Mouse (Mus musculus): ENCODE measurements at regions not wholly inside any gene's neighbourhood (a gene's known extent, or its start where the extent isn't known, plus 50 kb on each side); places are given as distances from the start of the nearest gene placed in this dataset.

DNA sequence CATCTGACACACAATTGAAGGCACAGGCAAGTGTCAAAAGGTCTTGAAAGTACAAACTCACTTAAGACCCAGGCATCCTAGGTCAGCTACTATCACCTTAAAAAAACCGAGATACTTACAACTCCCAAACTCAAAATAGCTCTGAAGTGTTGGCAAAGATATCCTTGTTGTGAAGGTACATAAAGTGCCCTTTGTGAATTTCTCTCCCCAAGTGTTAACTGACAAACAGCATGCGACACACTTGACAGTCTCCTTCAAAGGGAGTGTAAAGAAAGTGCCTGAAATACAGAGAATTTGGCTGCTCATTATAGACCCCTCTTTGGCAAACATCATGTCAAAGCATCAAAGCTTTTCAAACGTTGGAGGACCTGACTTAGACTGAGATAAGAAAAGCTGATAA lies 2634.2 kb downstream of the 9330182O14Rik start:
- no peak for DNase-seq

DNA sequence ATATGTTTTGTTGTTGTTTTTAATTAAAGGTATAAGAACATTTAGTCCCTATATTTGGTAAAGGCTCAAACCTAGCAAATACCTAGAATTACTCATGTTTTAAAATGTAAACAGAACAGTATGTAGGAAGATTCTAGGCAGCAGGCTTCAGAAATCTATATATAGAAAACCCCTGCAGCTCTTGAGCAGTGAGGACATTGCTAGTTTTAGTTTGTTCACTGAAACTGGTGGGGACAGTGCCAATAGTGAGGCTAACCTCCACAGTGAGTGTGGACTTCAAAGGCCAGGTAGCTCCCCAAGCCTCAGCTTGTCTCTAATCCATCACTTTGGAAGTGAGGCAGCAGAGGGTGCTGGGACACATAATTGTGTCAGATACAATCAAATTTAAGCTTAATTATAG lies 2645.7 kb downstream of the 9330182O14Rik start:
- no peak for DNase-seq

DNA sequence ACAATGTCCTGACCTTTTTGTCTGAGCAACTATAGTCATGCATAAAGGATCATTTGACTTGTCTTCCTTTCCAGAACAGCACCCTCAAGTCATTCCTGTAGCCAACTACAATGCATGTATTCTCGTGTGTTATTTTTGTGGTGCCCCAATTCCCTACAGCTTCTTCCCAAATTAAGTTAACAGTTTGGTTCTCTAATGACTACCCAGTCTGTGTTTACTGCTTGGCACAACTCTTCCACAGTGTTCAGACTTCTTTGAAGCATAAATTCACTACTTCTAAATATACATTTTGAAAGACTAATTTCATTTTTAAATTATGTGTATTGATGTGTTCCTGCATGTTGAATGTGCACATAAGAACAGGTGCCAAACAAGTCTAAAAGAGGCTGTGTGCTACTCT lies 2667.1 kb downstream of the 9330182O14Rik start:
- DNase-seq = no peak

DNA sequence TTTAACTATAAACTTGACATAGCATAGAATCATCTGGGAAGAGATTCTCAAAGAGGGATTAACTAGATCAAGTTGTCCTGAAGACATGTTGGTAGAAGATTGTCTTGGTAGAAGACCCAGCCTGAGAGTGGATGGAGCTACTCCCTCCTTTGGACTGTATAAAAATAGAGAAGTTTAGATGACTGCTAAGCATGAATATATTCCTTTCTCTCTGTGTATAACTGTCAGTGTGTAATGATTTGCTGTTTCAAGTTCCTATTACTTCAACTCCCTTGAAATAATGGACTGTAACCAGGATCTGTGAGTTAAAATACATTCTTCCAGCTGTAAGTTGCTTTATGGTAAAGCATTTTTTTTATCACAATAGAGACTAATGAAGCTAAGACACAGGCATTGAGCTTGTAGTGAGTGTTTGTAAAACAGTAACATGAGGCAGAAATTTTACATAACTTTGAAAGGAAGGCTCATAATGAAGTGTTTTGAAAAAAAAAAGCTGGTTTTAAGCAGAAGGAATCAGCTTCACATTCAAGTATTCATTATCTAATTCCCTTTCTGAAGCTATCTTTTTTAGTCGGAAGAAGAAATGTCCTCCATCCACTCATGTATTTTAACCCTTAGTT lies 2676.8 kb downstream of the 9330182O14Rik start:
- DNase-seq = no peak

DNA sequence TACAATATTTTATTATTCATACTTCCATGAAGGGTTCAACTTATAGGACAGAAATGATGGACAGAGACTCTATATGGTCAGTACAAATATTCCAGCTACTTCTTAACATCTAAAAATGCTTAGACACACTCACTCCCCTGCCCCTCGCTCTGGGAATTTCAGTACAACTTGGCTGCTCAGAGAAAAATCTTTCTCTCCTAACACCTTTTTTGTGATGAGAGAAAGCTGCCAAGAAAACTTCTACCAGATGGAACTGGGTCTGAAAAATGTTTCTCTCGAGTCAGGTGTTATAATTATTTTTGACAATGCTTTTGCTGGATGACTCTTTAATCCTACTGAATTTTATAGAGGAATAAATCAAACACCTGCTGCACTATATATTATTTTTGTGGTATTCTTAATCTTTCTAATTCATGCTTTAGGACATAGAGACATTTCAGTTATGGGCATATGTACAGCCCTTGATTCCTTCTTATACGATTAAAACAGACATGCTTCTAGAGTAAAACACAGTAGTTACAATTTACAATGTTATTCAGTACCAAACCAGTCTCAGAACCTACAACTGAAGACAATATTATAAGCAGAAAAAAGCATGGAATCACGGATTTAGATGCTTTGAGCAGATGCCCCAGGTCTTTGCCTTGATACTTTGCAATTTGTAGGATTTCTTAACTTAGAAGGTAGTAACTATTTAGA lies 2681.0 kb downstream of the 9330182O14Rik start:
- no peak for DNase-seq

DNA sequence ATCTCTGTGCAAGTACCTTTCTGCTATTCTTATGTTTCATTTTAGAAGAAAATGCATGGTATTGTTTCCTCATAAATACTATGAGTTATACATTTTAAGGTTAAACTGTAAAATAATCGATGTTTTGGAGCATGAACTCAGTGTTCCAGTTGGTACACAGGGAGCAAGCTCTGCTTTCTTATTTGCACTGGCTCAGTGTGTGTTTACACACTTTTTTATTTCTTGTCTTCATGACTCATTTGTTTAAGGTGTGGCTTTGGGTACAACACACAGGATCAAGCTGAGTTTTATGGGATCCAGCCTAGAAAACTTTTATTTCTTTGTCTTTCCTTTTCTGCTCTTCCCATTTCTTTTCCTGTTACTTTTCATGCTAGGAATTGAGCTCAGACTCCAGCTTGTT lies 2704.7 kb downstream of the 9330182O14Rik start:
- no peak for DNase-seq

DNA sequence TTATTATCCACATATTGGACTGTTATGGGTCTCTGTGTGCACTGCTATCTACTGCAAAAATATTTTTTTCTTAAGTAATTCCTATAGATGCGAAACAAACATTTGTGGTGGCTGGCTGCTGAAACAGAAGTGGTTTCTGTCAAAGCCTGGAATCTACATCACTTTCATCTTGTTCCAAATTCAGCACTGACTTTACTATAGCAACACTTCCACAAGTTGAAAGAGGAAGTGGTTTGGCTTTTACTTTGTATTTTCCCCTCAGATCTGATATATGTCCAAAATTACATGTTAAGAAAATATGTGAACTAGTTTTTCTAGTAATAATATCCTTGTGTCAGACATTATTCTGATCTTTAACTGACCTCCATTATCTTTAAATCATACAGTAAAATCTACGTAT lies 2715.8 kb downstream of the 9330182O14Rik start:
- DNase-seq = no peak

DNA sequence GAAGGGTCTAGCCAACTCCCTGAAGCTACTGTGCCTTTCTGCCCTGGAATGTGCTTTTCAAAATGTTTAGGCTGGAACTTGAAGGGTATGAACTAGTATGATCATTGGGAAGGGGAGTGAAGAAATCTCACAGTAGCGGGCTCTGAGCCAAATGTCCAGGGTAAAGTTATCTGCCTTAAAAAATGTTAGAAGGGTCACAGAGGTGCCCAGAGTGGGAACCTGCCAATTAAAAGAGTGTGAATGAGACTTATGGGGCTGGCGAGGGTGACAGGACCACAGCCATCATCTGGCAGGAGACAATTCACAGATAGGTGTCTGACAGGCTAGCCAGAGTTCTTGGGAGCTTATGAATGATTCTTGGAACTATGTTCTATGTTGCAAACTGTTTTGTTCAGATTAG lies 2738.3 kb downstream of the 9330182O14Rik start:
- DNase-seq = no peak

DNA sequence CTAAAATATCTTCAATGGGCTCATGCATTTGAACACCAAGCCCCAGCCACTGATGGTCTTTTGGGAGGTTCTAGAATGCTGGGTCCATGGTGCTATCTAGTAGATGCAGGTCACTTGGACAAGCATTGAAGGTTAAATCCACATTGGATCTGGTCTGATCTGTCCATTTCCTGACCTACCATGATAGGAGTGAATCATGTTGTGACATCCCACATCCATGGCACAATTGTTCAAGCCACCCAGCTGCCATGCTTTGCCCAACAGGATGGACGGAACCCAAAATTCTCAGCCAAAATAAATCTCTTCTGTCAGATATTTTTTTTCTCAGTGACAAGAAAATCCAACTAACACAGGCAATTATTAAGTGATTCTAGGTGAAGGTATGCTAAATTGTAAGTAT lies 2760.4 kb downstream of the 9330182O14Rik start:
- no peak for DNase-seq

DNA sequence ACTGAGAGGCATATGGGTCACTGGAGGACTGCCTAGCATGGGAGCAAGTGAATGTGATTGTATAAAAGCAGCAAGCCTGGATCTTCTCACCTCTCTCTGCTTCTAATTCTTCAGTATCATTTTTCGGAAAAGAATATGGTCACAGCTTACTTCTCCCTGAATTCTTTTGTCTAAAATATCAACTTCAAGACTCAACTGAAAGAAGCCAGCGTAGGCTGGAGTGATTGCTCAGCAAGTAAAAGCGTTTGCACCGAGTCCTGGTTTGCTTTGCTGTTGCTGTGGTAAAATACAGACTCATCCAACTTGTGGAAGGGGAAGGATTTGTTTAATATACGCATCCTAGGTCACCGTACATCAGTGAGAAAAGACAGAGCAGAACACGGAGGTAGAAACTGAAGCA lies 2765.9 kb downstream of the 9330182O14Rik start:
- DNase-seq = no peak

DNA sequence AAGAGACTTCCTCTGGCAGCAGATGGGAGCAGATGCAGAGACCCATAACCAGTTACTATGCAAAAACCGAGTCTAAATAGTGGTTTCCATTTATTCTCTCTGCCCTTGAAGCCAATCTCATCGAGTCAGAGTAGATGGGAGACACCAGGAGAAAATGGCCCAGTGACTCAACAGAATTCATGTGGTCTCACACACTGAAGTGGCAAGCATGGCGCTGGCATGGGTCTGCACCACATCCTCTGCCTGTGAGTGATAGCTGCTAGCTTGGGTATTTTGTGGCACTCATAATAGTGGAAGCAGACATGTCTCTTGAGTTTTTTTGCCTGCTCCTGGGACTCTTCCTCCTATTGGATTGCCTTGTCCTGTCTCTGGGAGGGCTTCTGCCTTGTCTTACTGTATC lies 2767.6 kb downstream of the 9330182O14Rik start:
- no peak for DNase-seq

DNA sequence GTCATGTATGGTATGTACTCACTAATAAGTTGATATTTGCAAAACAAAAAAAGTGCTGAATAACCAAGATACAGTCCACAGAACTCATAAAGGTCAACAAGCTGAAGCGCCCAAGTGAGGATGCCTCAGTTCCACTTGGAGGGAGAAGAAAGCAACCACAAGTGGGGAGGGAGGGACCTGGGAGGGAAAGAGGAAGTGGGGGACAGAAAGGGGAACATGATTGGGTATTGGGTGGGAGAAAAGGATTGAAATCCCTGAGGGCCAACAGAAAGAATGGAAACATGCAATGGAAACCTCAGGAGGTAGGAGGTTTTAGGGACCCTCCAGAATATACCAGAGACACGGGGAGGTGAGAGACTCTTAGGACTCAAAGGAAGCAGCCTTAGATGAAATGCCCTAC lies 2777.2 kb downstream of the 9330182O14Rik start:
- no peak for DNase-seq

DNA sequence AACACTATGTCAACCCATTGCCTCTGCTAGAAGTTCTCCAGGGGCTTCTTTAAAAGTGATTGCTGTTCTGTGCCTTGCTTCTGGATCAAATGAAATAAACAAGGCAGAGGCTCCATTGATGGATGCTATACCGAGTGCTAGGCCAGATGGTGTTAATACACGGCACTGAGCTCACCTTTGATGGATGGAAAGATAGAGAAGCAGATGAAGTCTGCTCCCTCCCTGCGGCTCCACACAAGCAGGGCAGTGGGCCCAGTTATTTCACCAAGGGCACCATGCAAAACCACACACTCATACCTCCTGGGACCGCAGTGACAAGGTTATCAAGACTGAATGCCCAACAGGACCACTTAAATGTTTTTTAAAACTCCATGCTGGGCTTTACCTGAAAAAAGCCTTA lies 2778.7 kb downstream of the 9330182O14Rik start:
- no peak for DNase-seq

DNA sequence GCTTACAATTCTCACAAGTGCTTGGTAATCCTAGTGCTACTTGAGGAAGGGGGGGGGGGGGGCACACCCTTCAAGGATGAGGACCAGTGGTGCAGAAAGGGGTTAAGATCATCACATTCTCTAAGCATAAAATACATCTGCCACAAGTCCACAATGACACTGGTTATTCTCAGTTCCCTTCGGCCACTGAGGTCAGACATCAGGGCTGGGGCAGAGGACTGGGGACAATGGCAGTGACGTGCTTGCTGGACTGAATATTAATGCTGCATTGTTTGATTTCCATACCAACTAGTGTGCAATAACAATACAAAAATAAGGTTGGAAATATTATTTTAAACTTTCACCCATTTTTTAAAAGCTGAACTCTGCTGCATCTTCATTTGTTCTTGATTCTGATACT lies 2779.1 kb downstream of the 9330182O14Rik start:
- no peak for DNase-seq

DNA sequence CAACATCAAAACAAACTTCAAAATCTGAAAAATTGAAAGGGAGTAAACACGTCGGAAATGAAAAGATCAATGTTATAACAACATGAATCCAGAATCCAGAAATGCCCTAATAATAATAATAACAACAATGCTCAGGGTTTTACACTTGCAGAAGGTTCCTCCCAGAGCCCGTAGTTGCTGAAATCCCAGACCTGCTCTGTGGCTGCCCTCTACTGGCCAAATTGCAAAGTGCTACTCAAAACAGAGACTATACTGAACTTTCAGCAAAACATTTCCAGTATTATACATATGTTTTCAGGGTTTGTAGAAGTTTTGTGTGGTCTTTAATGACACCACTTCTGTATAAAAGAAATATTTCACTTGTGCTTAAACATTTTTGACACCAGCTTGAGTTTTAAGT lies 2779.9 kb downstream of the 9330182O14Rik start:
- peak; percentile 48 for DNase-seq

DNA sequence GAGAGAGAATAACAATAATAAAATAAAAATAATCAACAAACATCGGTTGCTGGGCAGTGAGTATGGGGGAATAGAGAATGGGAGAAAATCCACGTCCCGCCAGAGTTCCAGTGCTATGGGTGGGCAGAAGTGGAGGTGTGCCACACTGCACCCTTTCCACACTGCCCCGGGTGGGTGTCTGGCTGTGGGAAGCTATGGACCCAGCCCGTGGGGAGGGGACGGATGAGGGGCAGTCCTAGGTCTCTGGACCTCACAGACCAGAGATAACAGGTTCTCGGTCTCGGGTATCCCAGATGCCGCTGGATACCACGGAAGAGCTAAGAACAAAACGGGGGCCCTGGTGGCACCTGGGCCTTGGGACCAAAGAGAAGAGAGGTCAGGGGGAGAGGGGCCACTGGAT lies 2781.0 kb downstream of the 9330182O14Rik start:
- no peak for DNase-seq

DNA sequence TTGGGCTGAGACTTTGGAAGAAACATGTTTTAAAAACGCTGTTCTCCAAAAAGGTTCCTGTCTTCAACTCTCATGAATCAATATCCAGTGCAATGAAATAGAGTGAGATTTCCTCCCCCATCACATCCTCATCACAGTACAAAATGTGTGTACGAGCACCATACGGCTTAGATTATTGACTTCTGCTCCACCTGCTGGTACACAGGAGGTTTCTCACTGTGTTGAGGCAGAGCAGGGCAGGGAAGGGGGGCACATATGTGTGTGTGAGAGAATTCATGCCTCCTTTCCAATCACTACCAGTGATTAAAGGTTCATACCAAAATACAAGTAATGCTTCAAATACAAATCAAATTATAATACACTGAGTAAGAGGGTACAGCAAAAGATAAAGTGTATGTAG lies 2787.5 kb downstream of the 9330182O14Rik start:
- DNase-seq = no peak

DNA sequence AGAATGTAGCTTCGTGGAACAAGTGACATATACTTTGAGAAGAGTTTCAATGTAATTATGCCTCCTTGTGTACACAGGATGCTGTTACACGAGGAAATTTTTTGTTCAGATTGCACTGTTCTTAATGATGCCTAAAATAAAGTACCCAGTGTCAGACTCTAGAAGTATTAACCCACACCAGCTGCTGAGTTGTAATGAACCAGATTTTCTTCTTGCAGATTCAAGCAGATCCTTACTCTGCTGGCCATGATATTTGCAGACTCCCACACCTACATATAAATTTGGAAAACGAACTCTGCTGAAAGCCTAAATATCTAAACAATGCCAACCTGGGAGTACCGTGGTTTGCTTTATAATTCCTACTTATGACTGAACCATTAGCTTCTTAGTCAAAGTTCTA lies 2794.2 kb downstream of the 9330182O14Rik start:
- no peak for DNase-seq

DNA sequence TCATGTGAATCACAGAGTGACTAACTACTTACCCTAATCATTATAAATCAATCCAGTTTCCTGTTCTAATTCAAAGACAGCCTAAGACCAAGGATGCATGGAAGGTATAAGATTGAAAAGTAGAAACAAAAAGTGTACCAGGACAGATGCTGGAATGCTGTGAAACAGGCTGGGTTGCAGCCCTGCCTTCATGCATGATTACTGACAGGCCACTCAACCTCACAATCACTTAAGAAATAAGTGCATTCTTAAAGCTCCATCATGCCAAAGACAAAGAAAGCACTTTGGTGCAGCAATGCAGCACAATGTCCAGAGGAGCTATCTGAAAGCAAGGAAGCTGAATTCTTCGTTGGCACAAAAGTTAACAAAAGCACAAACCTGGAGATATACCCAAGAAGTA lies 2810.4 kb downstream of the 9330182O14Rik start:
- DNase-seq = no peak

DNA sequence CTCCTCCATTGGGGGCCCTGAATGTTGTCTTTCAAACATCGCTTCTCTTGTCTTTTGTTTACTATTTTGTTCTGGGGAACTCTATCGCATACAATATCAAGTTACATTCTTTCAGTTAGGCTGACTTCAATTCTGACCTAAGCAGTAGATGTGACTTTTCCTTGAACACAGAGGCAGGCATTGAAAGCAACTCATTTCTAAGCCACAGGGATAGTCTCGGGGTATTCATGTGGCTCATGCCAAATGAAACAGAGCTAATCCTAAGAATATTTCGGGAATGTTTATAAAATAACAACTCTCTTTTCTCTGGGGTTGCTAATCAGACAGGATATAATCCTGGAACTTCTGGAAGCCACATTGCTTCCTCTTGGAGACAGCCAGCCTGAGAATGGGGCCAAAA lies 2821.0 kb downstream of the 9330182O14Rik start:
- no peak for DNase-seq

DNA sequence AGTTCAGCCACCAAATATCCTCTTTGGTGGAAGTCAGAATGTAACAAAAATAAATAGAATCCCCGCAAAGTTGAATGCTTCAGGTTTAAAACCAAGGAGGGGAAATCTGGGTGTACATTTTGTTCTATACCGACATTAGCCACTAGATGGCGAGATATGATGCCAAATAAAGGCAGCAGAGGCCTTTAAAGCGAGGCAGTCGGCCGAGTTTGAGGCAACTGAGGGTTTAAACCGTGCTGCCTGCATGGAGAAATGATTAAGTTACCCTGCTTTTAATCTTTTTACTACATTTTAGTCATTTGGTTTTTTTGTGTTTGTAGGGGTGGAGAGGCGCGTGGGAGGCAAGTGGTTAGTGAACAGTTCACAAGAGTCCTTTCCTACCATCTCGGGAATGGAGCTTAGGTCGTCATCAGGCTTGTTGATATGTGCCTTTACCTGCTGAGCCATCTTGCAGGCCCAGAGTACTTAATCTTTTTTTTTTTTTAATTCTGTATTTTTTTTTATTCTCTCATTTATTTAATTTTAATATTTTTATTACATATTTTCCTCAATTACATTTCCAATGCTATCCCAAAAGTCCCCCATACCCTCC lies 2828.7 kb downstream of the 9330182O14Rik start:
- DNase-seq = peak; percentile 3

DNA sequence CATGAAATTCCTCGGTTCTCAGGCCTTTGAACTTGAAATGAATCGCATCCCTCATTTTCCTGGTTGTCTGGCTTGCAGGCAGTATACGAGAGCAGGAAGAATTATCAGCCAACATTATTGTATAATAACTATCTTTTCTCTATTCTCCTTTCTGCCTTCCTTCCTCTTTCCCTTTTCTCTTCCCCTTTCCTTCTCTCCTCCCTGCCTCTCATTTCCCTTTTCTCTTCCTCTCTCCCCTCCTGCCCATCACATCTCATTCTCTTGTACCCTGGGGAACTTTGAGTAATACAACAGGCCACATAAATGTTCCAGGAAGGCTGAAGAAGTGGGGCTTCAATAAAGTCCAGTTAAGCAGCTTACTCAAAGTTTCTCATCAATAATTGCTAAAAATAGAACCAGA lies 2831.1 kb downstream of the 9330182O14Rik start:
- no peak for DNase-seq

Measured in thymus, postnatal 25 days (tissue).